Mouse (Mus musculus) B cell, adult (primary cell): Measurements from ENCODE around the gene Ptprj. TPM values are rescaled to one million over a fixed set of nuclear protein-coding genes. Genes with fewer than 3 reads are reported as not detected.

Experiments used
- total RNA-seq: library from RNA; stranded (reverse); gene quantifications from 4 replicates; pipeline ENCODE4 v1.2.4, GENCODE M21; 2023; ENCODE audit not compliant: inconsistent age

The Ptprj gene
- total RNA-seq: 159 to 181 TPM (median 173 TPM) in 4 replicates

GRCm38 (mm10) chr2:90580236-90581005 lies at the start of gene Ptprj:
Gene Ptprj, minus strand, starts transcription at chr2:90580647.

GRCm38 (mm10) chr2:90398633-90399107 lies 181.8 kb downstream of the Ptprj start, which contains the start of gene Olfr1274-ps:
Gene Olfr1274-ps, plus strand, starts transcription at chr2:90398683.

Other genes starting within 250 kb of the Ptprj start
- not detected in 4 replicates for gene Olfr1274-ps, start 182.0 kb downstream of the Ptprj start, total RNA-seq
- gene Nup160, start 96.6 kb upstream of the Ptprj start, total RNA-seq: 91.7 to 107 TPM (median 96.5 TPM) in 4 replicates
- gene Fnbp4, start 164.7 kb upstream of the Ptprj start, total RNA-seq: 249 to 271 TPM (median 259 TPM) in 4 replicates
- 0.15 TPM in 1 of 4 replicates, not detected in the others for gene Agbl2, start 202.1 kb upstream of the Ptprj start, total RNA-seq